Mouse (Mus musculus) embryo, embryonic 11.5 days (tissue): ENCODE data around the gene Dmpk.

ENCODE experiments used
- DNase-seq: peaks from one replicate; pipeline ENCODE4 v3.0.0-alpha.2; 2012; ENCODE audit warnings: low read depth, low spot score

Gene Dmpk

DNA sequence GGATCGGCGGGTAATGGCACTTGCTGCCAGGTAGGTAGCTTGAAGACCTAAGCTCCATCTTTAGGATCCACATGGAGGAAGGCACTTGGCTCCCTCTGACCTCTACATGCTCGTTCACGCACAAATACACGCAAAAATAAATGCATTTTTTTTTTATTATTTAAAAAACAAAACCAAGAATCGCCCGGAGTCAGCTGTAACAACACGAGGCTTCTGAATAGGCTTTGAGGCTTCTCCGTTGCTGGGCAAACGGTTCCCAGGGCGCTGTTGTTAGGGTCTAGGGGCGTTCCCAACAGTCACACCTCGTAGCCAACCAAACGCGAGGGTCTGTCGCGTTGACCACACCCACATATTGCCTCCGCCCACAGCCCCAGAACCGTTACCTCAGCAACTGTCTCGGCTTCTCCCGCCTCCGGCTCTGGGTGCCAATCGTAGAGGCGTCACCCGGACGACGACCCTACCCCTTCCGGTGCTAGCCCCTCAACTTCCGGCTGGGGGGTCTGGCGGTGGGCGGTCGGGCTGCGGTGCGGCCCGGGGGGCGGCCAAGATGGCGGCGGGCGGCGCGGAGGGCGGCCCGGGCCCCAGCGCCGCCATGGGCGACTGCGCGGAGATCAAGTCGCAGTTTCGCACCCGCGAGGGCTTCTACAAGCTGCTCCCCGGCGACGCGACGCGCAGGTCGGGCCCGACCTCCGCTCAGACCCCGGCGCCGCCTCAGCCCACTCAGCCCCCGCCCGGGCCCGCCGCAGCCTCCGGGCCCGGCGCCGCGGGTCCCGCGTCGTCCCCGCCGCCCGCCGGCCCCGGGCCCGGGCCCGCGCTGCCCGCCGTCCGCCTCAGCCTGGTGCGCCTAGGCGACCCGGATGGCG is 7.7 kb upstream of the Dmpk start, which contains the start of gene Dmwd:
Gene Dmwd, plus strand, starts transcription at position 505 of the 863 bp plus-strand sequence.
- peak; percentile 97 for DNase-seq

DNA sequence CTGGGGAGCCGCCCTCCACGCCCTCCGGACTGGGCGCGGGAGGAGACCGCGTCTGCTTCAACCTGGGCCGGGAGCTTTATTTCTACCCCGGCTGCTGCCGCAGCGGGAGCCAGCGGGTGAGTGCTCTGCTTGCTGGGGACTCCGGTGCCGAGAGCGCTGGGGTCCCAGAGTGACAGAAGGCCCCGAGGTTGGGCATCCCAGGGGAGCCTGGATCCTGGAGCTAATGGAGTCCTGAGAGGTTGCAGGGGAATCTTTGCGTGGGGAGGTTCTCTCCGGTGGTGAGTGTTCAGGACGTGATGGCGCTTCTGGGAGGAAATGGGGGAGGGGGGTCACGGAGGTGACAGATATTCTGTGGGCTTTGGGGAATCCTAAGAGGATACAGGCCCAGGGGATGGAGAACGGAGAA is 7.1 kb upstream of the Dmpk start:
- DNase-seq: no peak

DNA sequence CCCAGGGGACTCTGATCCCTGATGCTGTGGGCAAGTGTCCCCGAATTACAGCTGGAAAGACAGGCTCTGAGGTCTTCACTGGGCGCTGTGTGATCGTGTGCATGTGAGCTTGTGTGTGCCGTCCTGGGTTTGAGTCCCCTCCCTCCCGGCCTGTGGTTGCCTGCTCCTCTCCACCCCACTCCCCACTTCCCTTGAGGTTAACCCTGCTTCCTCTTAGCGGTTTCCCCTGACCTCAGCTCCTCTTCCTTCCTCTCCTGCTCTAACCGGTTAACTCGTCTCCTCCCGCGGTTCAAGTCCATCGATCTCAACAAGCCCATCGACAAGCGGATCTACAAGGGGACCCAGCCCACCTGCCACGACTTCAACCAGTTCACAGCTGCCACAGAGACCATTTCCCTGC is 5.9 kb upstream of the Dmpk start:
- no peak for DNase-seq

DNA sequence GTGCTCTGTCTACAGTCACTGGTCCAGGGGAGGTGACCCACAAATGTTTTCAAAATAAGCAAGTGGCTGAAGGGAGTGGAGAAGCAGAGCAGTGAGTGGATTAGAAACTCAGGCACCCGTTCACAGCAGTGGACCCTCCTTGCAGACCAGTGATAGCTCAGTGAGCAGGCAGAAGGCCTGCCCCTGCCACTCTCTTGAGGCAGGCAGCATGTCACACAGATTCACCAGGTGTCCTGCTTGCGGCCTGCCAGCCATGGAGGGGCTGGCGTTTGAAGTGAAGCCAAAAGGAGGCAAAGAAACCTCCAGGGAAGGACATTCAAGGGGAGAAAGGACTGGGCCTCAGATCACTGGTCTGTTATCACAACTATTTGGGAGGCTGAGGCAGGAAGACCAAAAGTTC is 4.9 kb upstream of the Dmpk start:
- DNase-seq: no peak

DNA sequence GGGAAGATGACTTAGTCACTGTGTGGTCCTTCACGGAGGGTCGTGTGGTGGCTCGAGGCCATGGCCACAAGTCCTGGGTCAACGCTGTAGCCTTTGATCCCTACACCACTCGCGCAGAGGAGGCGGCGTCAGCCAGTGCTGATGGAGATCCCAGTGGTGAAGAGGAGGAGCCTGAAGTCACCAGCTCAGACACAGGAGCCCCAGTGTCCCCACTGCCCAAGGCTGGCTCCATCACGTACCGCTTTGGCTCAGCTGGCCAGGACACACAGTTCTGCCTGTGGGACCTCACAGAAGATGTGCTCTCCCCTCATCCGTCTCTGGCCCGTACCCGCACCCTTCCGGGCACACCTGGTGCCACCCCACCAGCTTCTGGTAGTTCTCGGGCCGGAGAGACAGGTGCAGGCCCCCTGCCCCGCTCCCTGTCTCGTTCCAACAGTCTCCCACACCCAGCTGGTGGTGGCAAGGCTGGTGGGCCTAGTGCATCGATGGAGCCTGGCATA is 3.1 kb upstream of the Dmpk start:
- no peak for DNase-seq

DNA sequence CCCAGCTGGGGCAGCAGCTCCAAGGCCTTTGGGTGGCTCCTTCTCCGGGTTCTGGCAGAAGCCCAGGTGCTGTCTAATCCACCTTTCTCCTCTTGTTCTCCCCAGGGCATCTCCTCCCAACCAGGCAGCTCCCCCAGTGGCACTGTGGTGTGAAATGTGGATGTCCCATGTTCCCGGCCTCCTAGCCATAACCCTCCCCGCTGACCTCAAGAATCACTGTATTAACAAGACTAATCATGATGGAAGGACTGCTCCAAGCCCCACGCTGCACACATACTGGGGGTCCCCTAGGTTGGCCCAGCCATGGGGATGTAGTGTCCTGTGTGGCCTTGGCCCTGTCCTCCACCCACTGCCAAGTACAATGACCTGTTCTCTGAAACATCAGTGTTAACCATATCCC is 1.5 kb upstream of the Dmpk start:
- no peak for DNase-seq

DNA sequence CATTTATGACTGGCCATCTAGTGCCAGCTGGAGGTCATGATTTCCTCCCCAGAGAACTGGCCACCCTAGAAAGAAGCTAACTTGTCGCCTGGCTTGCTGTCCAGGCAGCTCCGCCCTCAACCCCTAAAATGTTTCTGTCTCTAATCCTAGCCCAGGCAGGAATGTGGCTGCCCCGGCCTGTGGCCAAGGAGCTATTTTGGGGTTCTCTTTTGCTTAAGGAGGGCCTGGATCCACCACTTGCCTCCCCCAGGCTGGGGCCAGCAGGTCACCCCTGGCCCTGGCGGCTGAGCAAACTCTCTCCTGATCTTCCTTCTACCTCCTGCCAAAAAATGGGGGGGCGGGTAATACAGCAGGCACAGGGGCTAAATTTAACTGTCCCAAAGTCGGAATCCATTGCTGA is 553 bp upstream of the Dmpk start:
- DNase-seq: no peak

DNA sequence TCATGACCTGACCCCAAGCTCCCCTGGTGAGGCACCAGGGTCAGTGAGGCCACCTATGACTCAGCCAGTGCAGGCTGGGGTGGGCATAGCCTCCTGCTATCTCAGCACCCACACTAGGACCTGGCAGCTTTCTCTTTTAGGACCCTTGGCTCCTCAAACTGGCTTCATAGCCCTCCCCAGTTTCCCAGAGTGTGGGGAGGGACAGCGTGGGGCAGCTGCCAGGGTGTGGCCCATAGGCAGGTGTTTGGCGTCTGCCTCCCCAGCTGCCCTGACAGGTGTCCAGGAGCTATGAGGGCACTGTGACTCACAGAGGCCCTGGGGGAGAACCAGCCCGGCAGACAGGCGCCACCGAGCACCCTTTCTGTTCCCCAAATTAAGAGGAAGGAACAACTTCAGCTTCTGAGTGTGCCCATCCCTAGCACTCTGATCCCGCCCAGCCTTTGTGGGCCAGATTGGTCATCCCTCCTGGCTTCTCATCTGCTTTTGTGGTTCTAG is 675 bp downstream of the Dmpk start:
- no peak for DNase-seq

DNA sequence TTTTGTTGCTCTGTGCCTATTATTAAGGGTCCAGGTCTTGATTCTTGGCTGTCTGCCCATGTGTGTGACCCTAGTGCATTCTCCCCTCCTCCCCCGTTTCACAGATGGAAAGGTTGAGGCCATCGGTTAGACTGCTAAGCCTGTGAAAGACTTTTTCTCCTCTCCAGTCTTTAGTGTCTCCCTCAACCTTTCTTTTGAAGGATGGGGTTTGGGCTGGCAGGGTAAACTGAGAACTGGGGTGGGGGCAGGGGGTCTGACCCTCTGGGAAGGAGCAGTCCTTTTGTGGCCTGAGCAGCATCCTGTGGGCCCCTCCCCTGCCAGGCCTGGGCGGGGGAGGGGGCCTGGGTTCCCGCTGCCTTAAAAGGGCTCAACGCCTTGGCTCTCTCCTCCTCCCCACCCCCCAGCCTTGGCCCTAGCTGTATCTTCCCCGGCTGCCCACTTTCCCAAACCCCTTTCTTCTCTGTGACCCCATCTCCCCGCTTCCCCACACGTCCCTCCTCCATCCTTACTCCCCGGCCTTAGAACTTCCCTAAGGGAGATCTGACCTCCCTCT is 1.3 kb downstream of the Dmpk start:
- no peak for DNase-seq

DNA sequence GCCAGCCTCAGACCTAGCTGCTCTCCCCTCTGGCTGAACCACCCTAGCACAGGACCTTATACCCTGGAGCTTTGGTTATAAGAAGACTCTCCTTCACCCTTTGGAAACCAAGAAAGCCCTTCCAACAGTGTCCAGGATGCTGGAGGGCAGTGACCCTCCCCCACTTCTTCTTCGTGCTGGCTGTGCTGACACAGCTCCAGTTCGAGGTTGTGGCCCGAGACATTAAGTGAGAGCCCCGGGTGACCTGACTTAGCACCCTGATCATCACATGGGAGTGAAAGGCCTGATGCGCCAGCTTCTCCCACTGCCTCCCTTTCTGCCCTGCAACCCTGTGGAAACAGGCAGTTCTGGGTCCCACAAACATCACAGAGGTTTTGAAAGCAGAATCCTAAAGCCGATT is 1.8 kb downstream of the Dmpk start:
- DNase-seq: no peak

DNA sequence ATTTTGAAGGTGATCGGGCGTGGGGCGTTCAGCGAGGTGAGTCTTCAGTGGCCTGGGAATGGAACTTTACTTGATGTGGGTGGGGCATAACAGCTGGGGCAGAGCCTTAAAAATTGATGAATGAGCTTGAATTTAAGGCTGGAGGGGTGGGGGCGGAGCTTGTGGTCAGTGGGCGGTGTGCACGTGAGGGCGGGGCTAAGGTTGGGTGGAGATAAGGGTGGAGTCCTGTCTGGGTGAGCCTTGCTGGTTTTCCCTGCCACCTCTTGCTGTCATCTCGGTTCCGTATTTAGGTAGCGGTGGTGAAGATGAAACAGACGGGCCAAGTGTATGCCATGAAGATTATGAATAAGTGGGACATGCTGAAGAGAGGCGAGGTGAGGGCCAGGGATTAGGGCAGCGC is 2.4 kb downstream of the Dmpk start:
- no peak for DNase-seq

DNA sequence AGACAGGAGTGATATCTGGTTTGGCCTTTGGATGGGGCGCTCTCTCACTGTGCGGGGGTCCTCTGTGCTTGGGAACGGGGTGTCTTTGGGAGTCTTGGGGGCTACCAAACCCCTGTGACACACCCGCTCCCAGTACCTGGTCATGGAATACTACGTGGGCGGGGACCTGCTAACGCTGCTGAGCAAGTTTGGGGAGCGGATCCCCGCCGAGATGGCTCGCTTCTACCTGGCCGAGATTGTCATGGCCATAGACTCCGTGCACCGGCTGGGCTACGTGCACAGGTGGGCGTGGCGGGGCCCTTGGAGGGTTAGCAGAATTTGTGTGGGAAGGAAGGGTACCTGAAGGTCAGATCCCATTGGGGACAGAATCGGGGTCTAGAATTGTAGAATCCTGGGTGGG is 3.1 kb downstream of the Dmpk start:
- no peak for DNase-seq

DNA sequence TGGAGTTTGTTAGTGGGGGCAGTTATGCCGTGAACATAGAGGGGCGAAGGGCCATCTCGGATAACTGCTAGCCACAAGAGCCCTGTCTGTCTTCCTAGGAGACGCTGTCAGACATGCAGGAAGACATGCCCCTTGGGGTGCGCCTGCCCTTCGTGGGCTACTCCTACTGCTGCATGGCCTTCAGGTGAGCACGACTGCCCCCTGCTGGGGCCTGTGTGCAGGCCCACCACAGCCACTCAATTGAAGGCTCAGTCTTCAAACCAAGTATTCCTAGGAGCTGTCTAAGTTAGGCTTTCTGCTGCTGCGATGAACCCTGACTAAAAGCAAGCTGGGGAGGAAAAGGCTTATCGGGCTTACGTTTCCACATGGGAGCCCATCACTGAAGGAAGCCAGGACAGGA is 5.2 kb downstream of the Dmpk start:
- peak; percentile 54 for DNase-seq

DNA sequence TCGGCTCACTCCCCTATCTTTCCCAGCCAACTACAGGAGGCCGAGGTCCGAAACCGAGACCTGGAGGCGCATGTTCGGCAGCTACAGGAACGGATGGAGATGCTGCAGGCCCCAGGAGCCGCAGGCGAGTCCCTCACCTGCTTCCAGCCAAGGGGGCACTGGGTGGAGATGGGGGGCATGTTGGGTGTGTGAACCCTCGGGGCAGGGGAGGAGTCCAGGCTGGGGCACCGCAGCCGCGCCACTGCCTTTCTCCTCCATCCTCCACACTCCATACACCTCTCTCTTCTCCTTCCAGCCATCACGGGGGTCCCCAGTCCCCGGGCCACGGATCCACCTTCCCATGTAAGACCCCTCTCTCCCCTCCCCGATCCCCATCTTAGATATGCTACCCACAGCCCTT is 8.3 kb downstream of the Dmpk start:
- DNase-seq: no peak

DNA sequence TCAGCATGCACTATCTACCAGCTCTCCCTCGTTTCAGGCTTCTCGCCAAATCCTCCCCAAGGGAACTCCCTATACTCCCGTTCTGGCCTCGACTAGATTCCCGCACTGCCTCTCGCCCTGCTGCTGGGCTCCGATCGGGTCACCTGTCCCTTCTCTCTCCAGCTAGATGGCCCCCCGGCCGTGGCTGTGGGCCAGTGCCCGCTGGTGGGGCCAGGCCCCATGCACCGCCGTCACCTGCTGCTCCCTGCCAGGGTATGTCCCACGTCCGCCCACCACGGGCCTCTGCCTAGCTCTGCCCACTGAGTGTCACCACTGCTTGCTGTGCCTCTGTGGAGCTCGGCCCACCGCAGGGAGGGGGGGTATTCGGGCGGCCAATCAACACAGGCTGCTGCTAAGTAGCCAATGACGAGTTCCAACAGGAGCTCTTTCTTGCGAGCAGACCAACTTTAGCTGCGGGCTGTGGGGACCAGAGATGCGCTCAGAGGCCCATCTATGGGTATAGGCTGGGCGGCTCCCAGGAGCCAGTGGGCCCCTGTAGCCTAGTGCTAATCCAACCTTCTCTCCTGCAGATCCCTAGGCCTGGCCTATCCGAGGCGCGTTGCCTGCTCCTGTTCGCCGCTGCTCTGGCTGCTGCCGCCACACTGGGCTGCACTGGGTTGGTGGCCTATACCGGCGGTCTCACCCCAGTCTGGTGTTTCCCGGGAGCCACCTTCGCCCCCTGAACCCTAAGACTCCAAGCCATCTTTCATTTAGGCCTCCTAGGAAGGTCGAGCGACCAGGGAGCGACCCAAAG is 8.9 kb downstream of the Dmpk start:
- DNase-seq: peak; percentile 57

DNA sequence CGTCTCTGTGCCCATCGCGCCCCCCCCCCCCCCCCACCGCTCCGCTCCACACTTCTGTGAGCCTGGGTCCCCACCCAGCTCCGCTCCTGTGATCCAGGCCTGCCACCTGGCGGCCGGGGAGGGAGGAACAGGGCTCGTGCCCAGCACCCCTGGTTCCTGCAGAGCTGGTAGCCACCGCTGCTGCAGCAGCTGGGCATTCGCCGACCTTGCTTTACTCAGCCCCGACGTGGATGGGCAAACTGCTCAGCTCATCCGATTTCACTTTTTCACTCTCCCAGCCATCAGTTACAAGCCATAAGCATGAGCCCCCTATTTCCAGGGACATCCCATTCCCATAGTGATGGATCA is 9.5 kb downstream of the Dmpk start:
- peak; percentile 69 for DNase-seq

DNA sequence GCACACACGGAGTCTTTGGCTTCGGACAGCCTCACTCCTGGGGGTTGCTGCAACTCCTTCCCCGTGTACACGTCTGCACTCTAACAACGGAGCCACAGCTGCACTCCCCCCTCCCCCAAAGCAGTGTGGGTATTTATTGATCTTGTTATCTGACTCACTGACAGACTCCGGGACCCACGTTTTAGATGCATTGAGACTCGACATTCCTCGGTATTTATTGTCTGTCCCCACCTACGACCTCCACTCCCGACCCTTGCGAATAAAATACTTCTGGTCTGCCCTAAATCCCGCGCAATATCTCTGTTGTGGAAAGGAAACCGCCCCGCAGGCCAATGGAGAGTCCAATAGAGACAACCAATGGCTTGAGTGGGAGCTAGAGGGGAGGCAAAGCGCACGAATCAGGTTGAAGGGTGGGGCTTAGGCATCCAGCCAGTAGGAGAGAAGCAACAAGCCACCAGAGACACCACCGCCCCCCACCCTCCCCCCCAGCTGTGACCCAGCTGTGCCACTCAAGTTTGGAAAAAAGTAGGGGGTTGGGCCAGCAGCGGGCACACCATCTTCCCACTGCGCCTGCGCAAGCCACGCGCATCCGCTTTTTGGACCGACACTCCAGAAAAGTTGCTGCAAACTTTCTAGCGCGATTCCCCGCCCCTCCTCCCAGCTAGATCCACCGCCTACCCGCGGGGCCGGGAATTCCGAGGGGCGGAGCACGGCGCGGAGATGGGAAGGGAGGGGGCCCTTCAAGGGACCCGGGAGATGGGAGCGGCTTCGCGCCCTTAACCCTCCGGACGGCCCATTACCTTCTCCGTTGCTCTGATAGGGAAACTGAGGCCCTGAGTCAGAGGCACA is 10.1 kb downstream of the Dmpk start:
- DNase-seq: peak; percentile 98

DNA sequence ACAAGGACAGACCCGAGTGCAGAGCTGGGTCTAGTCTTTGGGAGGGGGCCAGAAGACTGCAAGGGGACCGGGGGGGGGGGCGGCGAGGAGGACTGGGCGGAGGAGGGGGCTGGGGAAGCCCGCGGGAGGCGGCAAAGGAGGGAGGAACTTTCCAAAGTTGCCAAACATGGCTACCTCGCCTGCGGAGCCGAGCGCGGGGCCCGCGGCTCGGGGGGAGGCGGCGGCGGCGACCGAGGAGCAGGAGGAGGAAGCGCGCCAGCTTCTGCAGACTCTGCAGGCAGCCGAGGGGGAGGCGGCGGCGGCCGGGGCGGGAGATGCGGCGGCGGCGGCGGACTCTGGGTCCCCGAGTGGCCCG is 10.8 kb downstream of the Dmpk start, which contains the start of gene Six5:
Gene Six5, plus strand, starts transcription at position 124 of the 355 bp plus-strand sequence.
- no peak for DNase-seq

DNA sequence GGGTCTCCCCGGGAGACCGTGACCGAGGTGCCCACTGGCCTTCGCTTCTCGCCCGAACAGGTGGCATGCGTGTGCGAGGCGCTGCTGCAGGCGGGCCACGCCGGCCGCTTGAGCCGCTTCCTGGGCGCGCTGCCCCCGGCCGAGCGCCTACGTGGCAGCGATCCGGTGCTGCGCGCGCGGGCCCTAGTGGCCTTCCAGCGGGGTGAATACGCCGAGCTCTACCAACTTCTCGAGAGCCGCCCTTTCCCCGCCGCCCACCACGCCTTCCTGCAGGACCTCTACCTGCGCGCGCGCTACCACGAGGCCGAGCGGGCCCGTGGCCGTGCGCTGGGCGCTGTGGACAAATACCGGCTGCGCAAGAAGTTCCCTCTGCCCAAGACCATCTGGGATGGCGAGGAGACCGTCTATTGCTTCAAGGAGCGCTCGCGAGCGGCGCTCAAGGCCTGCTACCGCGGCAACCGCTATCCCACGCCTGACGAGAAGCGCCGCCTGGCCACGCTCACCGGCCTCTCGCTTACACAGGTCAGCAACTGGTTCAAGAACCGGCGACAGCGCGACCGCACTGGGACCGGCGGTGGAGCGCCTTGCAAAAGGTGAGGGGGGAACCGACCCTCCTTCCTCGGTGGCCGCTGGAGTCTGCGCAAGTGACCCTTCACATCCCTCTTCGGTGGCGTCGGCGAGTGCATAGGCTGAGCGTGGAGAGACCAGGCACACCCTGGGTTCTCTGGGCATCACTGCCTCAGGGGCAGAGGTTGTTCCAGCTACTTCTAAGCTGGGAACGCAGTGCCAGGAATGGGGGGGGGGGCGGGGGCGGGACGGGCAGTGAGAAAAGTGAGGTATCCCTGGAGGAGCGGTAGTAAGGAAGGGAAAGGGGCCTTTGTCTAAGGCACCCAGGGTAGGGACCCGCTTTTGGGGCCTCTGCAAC is 11.4 kb downstream of the Dmpk start:
- no peak for DNase-seq

DNA sequence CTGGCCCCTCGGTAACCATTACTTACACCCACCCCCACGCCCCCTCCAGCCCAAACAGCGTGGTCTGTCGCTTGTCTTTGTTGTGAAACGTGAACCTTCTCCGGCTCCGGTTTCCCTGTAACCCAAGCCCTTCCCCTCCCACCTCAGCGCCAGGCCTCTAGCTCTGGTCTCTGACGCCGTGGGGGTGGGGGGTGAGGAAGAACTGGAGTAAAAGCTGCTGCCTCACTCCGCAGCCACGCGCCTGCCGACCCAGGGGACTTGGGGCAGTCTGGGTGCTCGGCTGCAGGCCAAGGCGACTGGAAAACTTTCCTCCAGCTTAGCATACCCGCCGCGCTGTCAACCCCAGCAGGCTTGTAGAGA is 12.1 kb downstream of the Dmpk start:
- peak; percentile 82 for DNase-seq
